Mouse (Mus musculus): ENCODE data around the gene Stx19. TPM values are rescaled to one million over a fixed set of nuclear protein-coding genes. Genes with fewer than 3 reads are reported as not detected.

Stx19 gene
- total RNA-seq, 1 experiment: not detected

DNA sequence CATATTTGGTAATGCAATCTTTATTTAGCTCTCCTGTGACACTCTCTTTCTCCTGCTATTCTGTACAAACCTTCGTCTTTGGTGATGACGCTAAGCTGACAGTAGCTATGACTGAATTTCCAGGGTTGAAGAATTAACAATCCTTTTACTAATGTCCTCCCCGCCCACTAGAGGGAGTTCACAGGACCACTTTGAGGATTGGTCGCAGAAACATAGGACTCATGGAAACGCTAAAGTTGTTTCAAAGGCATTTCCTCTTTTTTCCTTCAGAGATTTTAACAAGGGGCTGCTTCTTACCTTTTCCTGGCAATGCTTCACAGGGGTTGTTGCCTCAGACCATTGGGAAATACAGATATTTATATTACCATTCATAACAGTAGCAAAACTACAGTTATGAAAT, 32.2 kb upstream of the Stx19 start:
- DNase-seq (ENCODE audit: low read depth, low spot score): peak; percentile 7
- Histone ChIP-seq H3K4me1 (ENCODE audit: control insufficient read depth in 2 of 2, insufficient read depth in 2 of 2, low read length in 2 of 2, poor library complexity in 1 of 2) (peaks cover 0 to 2% of the 10 kb centered on the region in 2 experiments; a peak in 2 of 4 replicates), H3K4me3 (ENCODE audit: insufficient read depth in 1 of 2, low read depth in 1 of 2, low read length in 2 of 2, poor library complexity in 1 of 2, severe bottlenecking in 1 of 2) (no peak overlapping the region), H3K27ac (ENCODE audit: insufficient read depth, low read depth, low read length, poor library complexity, severe bottlenecking) (no peak overlapping the region), H3K36me3 (ENCODE audit: control insufficient read depth, insufficient read depth, low read length, poor library complexity, severe bottlenecking) (peaks cover 4% of the 10 kb centered on the region; the same call in 1 of the 2 replicates), H3K9me3 (ENCODE audit: control insufficient read depth, insufficient read depth, low read depth, low read length) (no peaks in the 10 kb centered on the region), H3K9ac (ENCODE audit: insufficient read depth, low read depth, low read length, poor library complexity, severe bottlenecking) (no peak overlapping the region)
- TF ChIP-seq HCFC1 (IDR thresholded peaks at IDR 0.05; ENCODE audit: borderline replicate concordance, insufficient read depth, low read length) (no peak), ZNF384 (IDR thresholded peaks at IDR 0.05; ENCODE audit: low read depth, low read length) (no peak), MAFK (IDR thresholded peaks at IDR 0.05; ENCODE audit: insufficient read depth, low read depth, low read length) (no peak), CHD2 (IDR thresholded peaks at IDR 0.05; ENCODE audit: low read depth, low read length) (no peak), ZC3H11A (IDR thresholded peaks at IDR 0.05; ENCODE audit: borderline replicate concordance, low read depth, low read length) (no peak)
- in situ Hi-C loops (cut with MboI; ENCODE audit: low sequenced_read_pairs in 2 of 2, unreplicated experiment in 2 of 2): no loop called here

DNA sequence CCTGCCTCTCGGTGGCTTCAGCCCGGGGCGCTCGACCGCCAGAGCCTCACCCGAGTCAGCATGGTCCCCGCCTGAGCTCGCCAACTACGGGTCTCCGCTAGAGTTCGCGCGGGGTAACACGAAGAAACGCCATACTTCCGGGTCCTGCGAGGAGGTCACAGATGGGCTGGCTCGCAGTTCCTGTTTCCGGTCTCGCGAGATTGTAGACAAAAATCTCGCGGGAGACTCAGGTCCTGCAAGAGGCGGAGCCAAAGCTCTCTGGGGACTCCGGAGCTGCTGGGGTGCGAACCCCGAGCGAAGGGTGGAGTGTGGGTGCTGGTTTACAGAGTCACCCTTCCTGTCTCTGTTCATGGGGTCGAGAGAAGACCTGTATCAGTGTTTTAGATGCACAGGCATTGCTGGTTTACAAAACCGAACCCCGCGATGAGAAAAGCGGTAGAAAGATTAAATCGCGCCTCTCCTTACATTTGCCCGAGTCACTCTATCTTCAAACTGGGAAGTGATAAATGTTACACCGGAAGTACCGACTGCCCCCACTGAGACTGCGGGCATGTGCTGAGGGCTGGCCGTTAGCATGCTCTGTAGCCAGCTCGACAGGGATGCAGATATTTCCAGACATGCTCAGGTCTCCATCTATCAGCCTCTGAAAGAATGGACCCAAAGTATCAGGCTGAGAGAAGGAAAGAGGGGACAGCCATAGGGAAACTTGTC, 27.7 kb upstream of the Stx19 start, which contains the start of gene Nsun3:
TSS of gene Nsun3 (minus strand) at position 198 of the 711 bp plus-strand sequence.
- peak; percentile 89 for DNase-seq (ENCODE audit: low read depth, low spot score)
- peak within 1 kb of the TSS; percentile 43; the same call in 1 of the 2 replicates for H3K27ac ChIP-seq (ENCODE audit: insufficient read depth, low read depth, low read length, poor library complexity, severe bottlenecking)
- peaks cover 4% of the 10 kb centered on the region; the same call in 1 of the 2 replicates for H3K36me3 ChIP-seq (ENCODE audit: control insufficient read depth, insufficient read depth, low read length, poor library complexity, severe bottlenecking)
- H3K4me1 ChIP-seq (ENCODE audit: control insufficient read depth in 2 of 2, insufficient read depth in 2 of 2, low read length in 2 of 2, poor library complexity in 1 of 2): peaks cover 0 to 2% of the 10 kb centered on the region in 2 experiments; a peak in 2 of 4 replicates
- peak within 1 kb of the TSS; percentile 99 for H3K9ac ChIP-seq (ENCODE audit: insufficient read depth, low read depth, low read length, poor library complexity, severe bottlenecking)
- TF ChIP-seq ZNF384 (IDR thresholded peaks at IDR 0.05; ENCODE audit: low read depth, low read length) (no peak), MAFK (IDR thresholded peaks at IDR 0.05; ENCODE audit: insufficient read depth, low read depth, low read length) (no peak), CHD2 (IDR thresholded peaks at IDR 0.05; ENCODE audit: low read depth, low read length) (peak; percentile 99), HCFC1 (IDR thresholded peaks at IDR 0.05; ENCODE audit: borderline replicate concordance, insufficient read depth, low read length) (peak; percentile 17; the same call in 1 of the 2 replicates), ZC3H11A (IDR thresholded peaks at IDR 0.05; ENCODE audit: borderline replicate concordance, low read depth, low read length) (no peak)
- in situ Hi-C loops (cut with MboI; ENCODE audit: low sequenced_read_pairs in 2 of 2, unreplicated experiment in 2 of 2): no loop called here
- no peaks in the 10 kb centered on the region for H3K9me3 ChIP-seq (ENCODE audit: control insufficient read depth, insufficient read depth, low read depth, low read length)
- H3K4me3 ChIP-seq (ENCODE audit: insufficient read depth in 1 of 2, low read depth in 1 of 2, low read length in 2 of 2, poor library complexity in 1 of 2, severe bottlenecking in 1 of 2): peak within 1 kb of the TSS; percentile 64 to 98

DNA sequence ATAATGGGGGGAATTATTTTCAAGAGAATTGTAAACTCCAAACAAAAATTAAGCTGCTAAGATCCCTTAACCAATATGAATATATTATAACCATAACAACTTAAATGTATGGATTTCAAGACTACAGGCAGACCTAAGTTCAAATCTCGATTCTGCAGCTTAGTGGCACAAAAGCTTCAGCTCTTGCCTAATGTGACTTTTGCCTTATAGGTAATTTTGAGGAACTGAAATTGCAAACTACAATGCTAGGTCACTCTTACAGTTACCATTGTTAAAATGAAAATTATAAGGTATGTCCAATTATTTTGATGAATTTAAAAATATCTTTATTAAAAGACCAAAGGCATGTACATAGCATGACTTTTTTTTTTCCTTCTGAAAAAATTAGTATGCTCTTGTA, 17.9 kb upstream of the Stx19 start:
- in situ Hi-C loops (cut with MboI; ENCODE audit: low sequenced_read_pairs in 2 of 2, unreplicated experiment in 2 of 2): no loop called here
- H3K36me3 ChIP-seq (ENCODE audit: control insufficient read depth, insufficient read depth, low read length, poor library complexity, severe bottlenecking): no peaks in the 10 kb centered on the region
- TF ChIP-seq HCFC1 (IDR thresholded peaks at IDR 0.05; ENCODE audit: borderline replicate concordance, insufficient read depth, low read length) (no peak), MAFK (IDR thresholded peaks at IDR 0.05; ENCODE audit: insufficient read depth, low read depth, low read length) (no peak), ZNF384 (IDR thresholded peaks at IDR 0.05; ENCODE audit: low read depth, low read length) (no peak), ZC3H11A (IDR thresholded peaks at IDR 0.05; ENCODE audit: borderline replicate concordance, low read depth, low read length) (no peak), CHD2 (IDR thresholded peaks at IDR 0.05; ENCODE audit: low read depth, low read length) (no peak)
- H3K27ac ChIP-seq (ENCODE audit: insufficient read depth, low read depth, low read length, poor library complexity, severe bottlenecking): no peak overlapping the region
- no peaks in the 10 kb centered on the region for H3K4me1 ChIP-seq (ENCODE audit: control insufficient read depth in 2 of 2, insufficient read depth in 2 of 2, low read length in 2 of 2, poor library complexity in 1 of 2)
- no peaks in the 10 kb centered on the region for H3K9me3 ChIP-seq (ENCODE audit: control insufficient read depth, insufficient read depth, low read depth, low read length)
- DNase-seq (ENCODE audit: low read depth, low spot score): no peak
- H3K4me3 ChIP-seq (ENCODE audit: insufficient read depth in 1 of 2, low read depth in 1 of 2, low read length in 2 of 2, poor library complexity in 1 of 2, severe bottlenecking in 1 of 2): no peak overlapping the region
- no peak overlapping the region for H3K9ac ChIP-seq (ENCODE audit: insufficient read depth, low read depth, low read length, poor library complexity, severe bottlenecking)

DNA sequence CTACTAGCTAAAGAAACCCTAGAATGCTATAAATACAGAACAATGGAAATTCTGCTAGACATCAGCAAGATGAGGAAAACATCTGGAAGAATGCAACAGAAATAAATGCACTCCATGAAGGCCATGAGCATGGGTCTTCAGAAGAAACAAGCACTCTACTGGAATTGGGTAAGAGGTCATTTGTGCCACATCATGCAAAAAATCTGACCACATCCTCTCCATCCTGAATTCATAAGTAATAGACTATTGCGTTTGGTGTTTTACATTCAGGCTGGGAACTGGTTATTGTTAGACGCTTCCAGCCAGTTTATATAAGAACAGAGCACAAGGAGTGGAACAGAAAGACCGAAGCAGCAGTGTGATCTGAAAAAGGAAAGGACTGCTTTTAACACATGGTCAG, 15.7 kb upstream of the Stx19 start:
- H3K27ac ChIP-seq (ENCODE audit: insufficient read depth, low read depth, low read length, poor library complexity, severe bottlenecking): no peak overlapping the region
- no peak for DNase-seq (ENCODE audit: low read depth, low spot score)
- no peak for TF ChIP-seq CHD2 (IDR thresholded peaks at IDR 0.05; ENCODE audit: low read depth, low read length)
- no peak for TF ChIP-seq ZC3H11A (IDR thresholded peaks at IDR 0.05; ENCODE audit: borderline replicate concordance, low read depth, low read length)
- no peak for TF ChIP-seq ZNF384 (IDR thresholded peaks at IDR 0.05; ENCODE audit: low read depth, low read length)
- no peak for TF ChIP-seq HCFC1 (IDR thresholded peaks at IDR 0.05; ENCODE audit: borderline replicate concordance, insufficient read depth, low read length)
- TF ChIP-seq MAFK (IDR thresholded peaks at IDR 0.05; ENCODE audit: insufficient read depth, low read depth, low read length): no peak
- in situ Hi-C loops (cut with MboI; ENCODE audit: low sequenced_read_pairs in 2 of 2, unreplicated experiment in 2 of 2): no loop called here
- no peaks in the 10 kb centered on the region for H3K4me1 ChIP-seq (ENCODE audit: control insufficient read depth in 2 of 2, insufficient read depth in 2 of 2, low read length in 2 of 2, poor library complexity in 1 of 2)
- no peak overlapping the region for H3K9ac ChIP-seq (ENCODE audit: insufficient read depth, low read depth, low read length, poor library complexity, severe bottlenecking)
- H3K9me3 ChIP-seq (ENCODE audit: control insufficient read depth, insufficient read depth, low read depth, low read length): no peaks in the 10 kb centered on the region
- H3K36me3 ChIP-seq (ENCODE audit: control insufficient read depth, insufficient read depth, low read length, poor library complexity, severe bottlenecking): no peaks in the 10 kb centered on the region; the same call in 1 of the 2 replicates
- H3K4me3 ChIP-seq (ENCODE audit: insufficient read depth in 1 of 2, low read depth in 1 of 2, low read length in 2 of 2, poor library complexity in 1 of 2, severe bottlenecking in 1 of 2): no peak overlapping the region

Measured in ES-E14 (cell line).